Mouse (Mus musculus) heart, postnatal 0 days (tissue): ENCODE results near the gene 1700016K19Rik.

Experiments
- CTCF ChIP-seq: IDR thresholded peaks from 2 replicates; pipeline ENCODE4 v1.5.1; 2016; ENCODE audit warnings: antibody characterized with exemption, control low read depth, low read depth
- EP300 ChIP-seq: IDR thresholded peaks from 2 replicates; pipeline ENCODE4 v1.6.1; 2016; ENCODE audit warnings: antibody characterized with exemption, low read depth

GRCm38 (mm10) chr11:75963730-75964475 is 35.8 kb upstream of the 1700016K19Rik start:
- TF ChIP-seq CTCF (no peak), EP300 (no peak)
